Mouse (Mus musculus): ENCODE measurements around the gene Hsd17b3.

DNA sequence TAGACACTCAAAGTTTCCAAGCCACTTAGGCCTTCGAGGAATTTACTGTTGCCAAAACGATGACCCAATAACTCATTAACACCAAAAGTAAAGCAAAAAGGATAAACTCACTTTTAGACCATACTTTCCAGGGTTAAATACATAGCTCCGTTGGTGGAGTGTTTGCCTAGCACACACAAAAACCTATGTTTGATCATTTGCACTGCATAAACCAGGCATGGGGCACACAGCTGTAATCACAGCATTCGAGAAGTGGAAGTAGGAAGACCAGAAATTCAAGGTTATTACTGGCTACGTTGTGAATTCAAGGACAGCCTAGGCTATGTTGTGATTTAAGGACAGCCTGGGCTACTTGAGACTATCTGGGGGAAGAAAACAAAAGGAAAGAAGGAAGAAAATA is 1.2 kb upstream of the Hsd17b3 start:
- TF ChIP-seq CTCF (IDR thresholded peaks at IDR 0.05; ENCODE audit: low read depth, low read length) (no peak), POLR2A (IDR thresholded peaks at IDR 0.05; ENCODE audit: borderline replicate concordance, low read depth, low read length) (no peak)

Data from bone marrow macrophage, adult 2 months (primary cell).